Mouse (Mus musculus) gastrocnemius, postnatal 10 days (tissue): ENCODE measurements around the gene Tent5a. TPM values are rescaled to one million over a fixed set of nuclear protein-coding genes. Genes with fewer than 3 reads are reported as not detected.

Source experiments
- DNase-seq: peaks from one replicate; pipeline ENCODE4 v3.0.0; 2021; ENCODE audit warnings: mixed read lengths
- total RNA-seq, 2 experiments: library from RNA; stranded (reverse); gene quantifications; 2 replicates each; pipeline ENCODE4 v1.2.3; 2021

Tent5a gene
- total RNA-seq, 2 experiments from 2014 or later: 9.1 to 14.9 TPM

GRCm38 (mm10) chr9:85316122-85316521 is 11.0 kb downstream of the Tent5a start:
- no peak for DNase-seq

DNA sequence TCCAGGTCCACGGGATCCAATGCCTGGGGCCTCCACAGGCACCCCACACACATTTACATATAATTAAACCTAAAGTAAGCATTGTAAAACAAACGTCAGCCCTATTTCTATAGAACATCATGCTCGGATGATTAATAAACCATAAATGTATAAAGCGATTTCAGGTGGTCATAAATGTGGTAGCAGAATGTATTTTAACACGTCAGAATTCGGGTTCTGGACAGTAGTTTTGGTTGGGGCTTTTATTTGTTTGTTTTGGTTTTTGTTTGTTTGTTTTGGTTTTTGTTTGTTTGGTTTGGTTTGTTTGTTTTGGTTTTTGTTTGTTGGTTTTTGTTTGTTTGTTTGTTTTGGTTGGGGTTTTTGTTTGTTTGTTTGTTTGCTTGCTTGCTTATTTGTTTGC is 14.7 kb downstream of the Tent5a start, which contains the start of gene Gm11114:
TSS of gene Gm11114 (plus strand) at position 301 of the 400 bp plus-strand sequence.
- DNase-seq: no peak

- DNase-seq: no peak
These were observed 23.8 kb downstream of the Tent5a start for GRCm38 (mm10) chr9:85303378-85303777.

GRCm38 (mm10) chr9:85302849-85303248 is 24.3 kb downstream of the Tent5a start:
- DNase-seq: no peak

DNA sequence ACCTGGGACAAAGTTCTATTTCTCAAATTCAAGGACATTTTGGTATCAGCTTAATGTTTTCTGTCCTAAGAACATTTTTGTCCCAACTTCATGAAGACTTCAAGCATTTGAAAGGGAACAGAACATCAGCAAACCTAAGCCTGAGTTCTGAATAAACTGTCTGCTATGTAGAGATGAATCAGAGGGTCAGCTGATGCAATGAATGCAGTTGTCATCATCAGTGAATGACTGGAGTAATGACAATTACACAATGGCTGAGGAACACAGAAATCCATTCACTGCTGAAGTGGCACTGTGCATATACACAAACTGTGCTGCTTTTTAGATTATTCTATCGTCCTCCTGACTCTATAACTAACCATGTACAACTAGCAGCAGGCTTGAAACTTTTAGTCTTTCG is 53.0 kb downstream of the Tent5a start:
- DNase-seq: no peak

Other genes with a start within 250 kb of the Tent5a start
- not detected for gene Gm11114, start 14.6 kb downstream of the Tent5a start, total RNA-seq